Mouse (Mus musculus) heart, embryonic 11.5 days (tissue): Measurements from ENCODE around the gene Tex9. TPM values are rescaled to one million over a fixed set of nuclear protein-coding genes. Genes with fewer than 3 reads are reported as not detected.
"Not testable (repeated sequence)": the region's sequence is repeated elsewhere in the genome, so short reads cannot be mapped to it uniquely, and the experiment has no call there.

ENCODE experiments used
- ATAC-seq: fragments of 200-750 bp; cut with Nextera tagmentation; replicated peaks from 2 replicates; pipeline ENCODE4 v1.8.0; 2017; ENCODE audit warnings: moderate library complexity; ENCODE audit not compliant: insufficient number of reproducible peaks, low FRiP score, low TSS enrichment
- H3K27ac ChIP-seq: fragments of 300-500 bp; sonication (generic); 2 replicates; pipeline ENCODE4 v1.5.1; 2014; ENCODE audit warnings: mild to moderate bottlenecking, low read depth, low read length
- H3K27me3 ChIP-seq: fragments of 300-500 bp; sonication (generic); 2 replicates; pipeline ENCODE4 v1.6.1; 2014; ENCODE audit warnings: mild to moderate bottlenecking, low read length, mixed read lengths; ENCODE audit not compliant: control insufficient read depth, insufficient read depth
- H3K36me3 ChIP-seq: fragments of 300-500 bp; sonication (generic); 2 replicates; pipeline ENCODE4 v1.6.1; 2014; ENCODE audit warnings: mild to moderate bottlenecking, low read length, moderate library complexity, mixed read lengths; ENCODE audit not compliant: control insufficient read depth, insufficient read depth
- H3K4me1 ChIP-seq: fragments of 300-500 bp; sonication (generic); 2 replicates; pipeline ENCODE4 v1.6.1; 2014; ENCODE audit warnings: low read length; ENCODE audit not compliant: control insufficient read depth, insufficient read depth
- H3K4me2 ChIP-seq: fragments of 300-500 bp; sonication (generic); 2 replicates; pipeline ENCODE4 v1.6.1; 2014; ENCODE audit warnings: mild to moderate bottlenecking, moderate library complexity
- H3K4me3 ChIP-seq: fragments of 300-500 bp; sonication (generic); 2 replicates; pipeline ENCODE4 v1.5.1; 2014; ENCODE audit warnings: low read depth, low read length
- H3K9ac ChIP-seq: fragments of 300-500 bp; sonication (generic); 2 replicates; pipeline ENCODE4 v1.6.1; 2014; ENCODE audit warnings: mild to moderate bottlenecking, low read depth, low read length, moderate library complexity
- H3K9me3 ChIP-seq: fragments of 300-500 bp; sonication (generic); replicated peaks from 2 replicates; pipeline ENCODE4 v1.6.1; 2016; ENCODE audit warnings: low read length; ENCODE audit not compliant: control insufficient read depth
- WGBS: fragments of 180-500 bp; shearing (Covaris S2); extraction: QIAGEN DNeasy Blood & Tissue Kit; methylation state at CpG from one replicate; pipeline ENCODE4 v1.1.7; 2014; ENCODE audit not compliant: insufficient replicate concordance; 5-methylcytosine and 5-hydroxymethylcytosine counted together
- polyA plus RNA-seq: library from polyadenylated mRNA; unstranded; fragments of >200 nt; fragmentation: Nextera tagmentation; extraction: Ambion mirVana; gene quantifications from 2 replicates; pipeline ENCODE4 v1.2.1, GENCODE M21; 2014

Tex9 gene
- polyA plus RNA-seq, 1 experiment from 2014 or later = 19.4 TPM

GRCm38 (mm10) chr9:72454281-72454680 is 37.7 kb downstream of the Tex9 start:
- ATAC-seq, H3K36me3 ChIP-seq, H3K4me2 ChIP-seq, H3K4me3 ChIP-seq, H3K27me3 ChIP-seq, H3K9ac ChIP-seq, H3K9me3 ChIP-seq, H3K27ac ChIP-seq, H3K4me1 ChIP-seq: not testable (repeated sequence)

GRCm38 (mm10) chr9:72451111-72451510 is 40.9 kb downstream of the Tex9 start:
- Histone ChIP-seq H3K4me2 (no peak overlapping the region), H3K9ac (no peak overlapping the region), H3K27me3 (no peaks in the 10 kb centered on the region), H3K36me3 (no peaks in the 10 kb centered on the region), H3K27ac (no peak overlapping the region), H3K4me3 (no peak overlapping the region), H3K9me3 (no peaks in the 10 kb centered on the region), H3K4me1 (0 out of 2 replicates have a peak, but pooled peaks cover 3% of the 10 kb centered on the region)
- WGBS = 51% methylated on average over 6 of the region's 6 CpGs
- no peak for ATAC-seq

GRCm38 (mm10) chr9:72450363-72450762 is 41.6 kb downstream of the Tex9 start:
- ATAC-seq = no peak
- WGBS = 87% methylated on average over 1 of the region's 1 CpGs
- Histone ChIP-seq H3K4me1 (0 out of 2 replicates have a peak, but pooled peaks cover 3% of the 10 kb centered on the region), H3K4me3 (no peak overlapping the region), H3K27me3 (no peaks in the 10 kb centered on the region), H3K27ac (no peak overlapping the region), H3K9me3 (no peaks in the 10 kb centered on the region), H3K36me3 (no peaks in the 10 kb centered on the region), H3K4me2 (no peak overlapping the region), H3K9ac (no peak overlapping the region)

- ATAC-seq = no peak
- no peaks in the 10 kb centered on the region for H3K36me3 ChIP-seq
- 0 out of 2 replicates have a peak, but pooled peaks cover 3% of the 10 kb centered on the region for H3K4me1 ChIP-seq
- peak overlapping the region; percentile 29; the same call in 1 of the 2 replicates for H3K9ac ChIP-seq
- H3K9me3 ChIP-seq = no peaks in the 10 kb centered on the region
- peak overlapping the region; percentile 16; the same call in 1 of the 2 replicates for H3K4me3 ChIP-seq
- H3K27ac ChIP-seq = peak overlapping the region; percentile 25; the same call in 1 of the 2 replicates
- H3K4me2 ChIP-seq = peak overlapping the region; percentile 55
- no peaks in the 10 kb centered on the region for H3K27me3 ChIP-seq
- 78% methylated on average over 2 of the region's 2 CpGs for WGBS
Observed at GRCm38 (mm10) chr9:72449841-72450240, 42.2 kb downstream of the Tex9 start.

- Histone ChIP-seq H3K9ac (peak overlapping the region; percentile 29; the same call in 1 of the 2 replicates), H3K4me2 (peak overlapping the region; percentile 55), H3K27ac (peak overlapping the region; percentile 25; the same call in 1 of the 2 replicates), H3K4me3 (peak overlapping the region; percentile 16), H3K36me3 (no peaks in the 10 kb centered on the region), H3K27me3 (no peaks in the 10 kb centered on the region), H3K9me3 (no peaks in the 10 kb centered on the region), H3K4me1 (0 out of 2 replicates have a peak, but pooled peaks cover 3% of the 10 kb centered on the region)
- 57% methylated on average over 7 of the region's 7 CpGs for WGBS
- no peak for ATAC-seq
Observed at GRCm38 (mm10) chr9:72449367-72449766, 42.6 kb downstream of the Tex9 start.

GRCm38 (mm10) chr9:72448026-72448425 is 44.0 kb downstream of the Tex9 start:
- H3K4me2 ChIP-seq = no peak overlapping the region
- WGBS = 51% methylated on average over 8 of the region's 8 CpGs
- H3K27ac ChIP-seq = no peak overlapping the region
- H3K9me3 ChIP-seq = no peaks in the 10 kb centered on the region
- no peak overlapping the region for H3K4me3 ChIP-seq
- H3K4me1 ChIP-seq = 0 out of 2 replicates have a peak, but pooled peaks cover 3% of the 10 kb centered on the region
- no peaks in the 10 kb centered on the region for H3K27me3 ChIP-seq
- H3K9ac ChIP-seq = no peak overlapping the region
- no peak for ATAC-seq
- no peaks in the 10 kb centered on the region for H3K36me3 ChIP-seq

- Histone ChIP-seq H3K9ac (no peak overlapping the region), H3K4me2 (peak overlapping the region; percentile 37), H3K9me3 (no peaks in the 10 kb centered on the region), H3K27me3 (no peaks in the 10 kb centered on the region), H3K4me1 (0 out of 2 replicates have a peak, but pooled peaks cover 4% of the 10 kb centered on the region), H3K36me3 (no peaks in the 10 kb centered on the region), H3K27ac (peak overlapping the region; percentile 58), H3K4me3 (no peak overlapping the region)
- no peak for ATAC-seq
- 85% methylated on average over 10 of the region's 10 CpGs for WGBS
Observed at GRCm38 (mm10) chr9:72441927-72442715, 49.9 kb downstream of the Tex9 start.

- Histone ChIP-seq H3K9me3 (no peaks in the 10 kb centered on the region), H3K9ac (no peak overlapping the region), H3K27ac (peak overlapping the region; percentile 58), H3K4me2 (peak overlapping the region; percentile 37), H3K4me3 (no peak overlapping the region), H3K36me3 (no peaks in the 10 kb centered on the region), H3K27me3 (no peaks in the 10 kb centered on the region), H3K4me1 (0 out of 2 replicates have a peak, but pooled peaks cover 4% of the 10 kb centered on the region)
- no peak for ATAC-seq
- 31% methylated on average over 8 of the region's 8 CpGs for WGBS
Observed at GRCm38 (mm10) chr9:72440948-72441926, 50.8 kb downstream of the Tex9 start.
